Mouse (Mus musculus) liver, postnatal 0 days (tissue): ENCODE results near the gene Ppp3r1. TPM values are rescaled to one million over a fixed set of nuclear protein-coding genes. Genes with fewer than 3 reads are reported as not detected.
"Not testable (repeated sequence)": the region's sequence is repeated elsewhere in the genome, so short reads cannot be mapped to it uniquely, and the experiment has no call there.

Experiments used
- ATAC-seq: fragments of 200-750 bp; cut with Nextera tagmentation; 2 replicates; pipeline ENCODE4 v1.8.0; 2017; ENCODE audit warnings: mild to moderate bottlenecking, moderate library complexity
- DNase-seq: peaks from one replicate; pipeline ENCODE4 v3.0.0-alpha.2; 2016
- H3K27ac ChIP-seq: fragments of 300-500 bp; sonication (generic); 2 replicates; pipeline ENCODE4 v1.5.1; 2014; ENCODE audit warnings: antibody characterized with exemption, moderate library complexity, mild to moderate bottlenecking, low read depth
- H3K27me3 ChIP-seq: fragments of 300-500 bp; sonication (generic); 2 replicates; pipeline ENCODE4 v1.6.1; 2014; ENCODE audit warnings: low read length, control low read depth, mixed read lengths; ENCODE audit not compliant: insufficient read depth
- H3K36me3 ChIP-seq: fragments of 300-500 bp; sonication (generic); replicated peaks from 2 replicates; pipeline ENCODE4 v1.6.1; 2014; ENCODE audit warnings: mild to moderate bottlenecking, control low read depth, low read length, moderate library complexity, mixed read lengths; ENCODE audit not compliant: insufficient read depth
- H3K4me1 ChIP-seq: fragments of 300-500 bp; sonication (generic); 2 replicates; pipeline ENCODE4 v1.6.1; 2014; ENCODE audit warnings: antibody characterized with exemption, mild to moderate bottlenecking, control low read depth; ENCODE audit not compliant: insufficient read depth
- H3K4me2 ChIP-seq: fragments of 300-500 bp; sonication (generic); 2 replicates; pipeline ENCODE4 v1.6.1; 2014; ENCODE audit warnings: low read depth, mild to moderate bottlenecking, low read length, moderate library complexity, mixed read lengths
- H3K4me3 ChIP-seq: fragments of 300-500 bp; sonication (generic); 2 replicates; pipeline ENCODE4 v1.5.1; 2014; ENCODE audit warnings: low read depth, low read length
- H3K9ac ChIP-seq: fragments of 300-500 bp; sonication (generic); replicated peaks from 2 replicates; pipeline ENCODE4 v1.6.1; 2014; ENCODE audit warnings: mild to moderate bottlenecking, moderate library complexity
- H3K9me3 ChIP-seq: fragments of 300-500 bp; sonication (generic); 2 replicates; pipeline ENCODE4 v1.6.1; 2016; ENCODE audit warnings: mild to moderate bottlenecking, control low read depth, low read length, mixed read lengths
- CTCF ChIP-seq: sonication (generic); IDR thresholded peaks from 2 replicates; pipeline ENCODE4 v1.5.1; 2016; ENCODE audit warnings: antibody characterized with exemption, low read depth
- EP300 ChIP-seq: IDR thresholded peaks from 2 replicates; pipeline ENCODE4 v1.6.1; 2016; ENCODE audit warnings: antibody characterized with exemption, low read depth, mild to moderate bottlenecking
- WGBS: fragments of 180-500 bp; shearing (Covaris S2); extraction: QIAGEN DNeasy Blood & Tissue Kit; methylation state at CpG from one replicate; pipeline ENCODE4 v1.1.7; 2014; ENCODE audit not compliant: insufficient replicate concordance; 5-methylcytosine and 5-hydroxymethylcytosine counted together
- polyA plus RNA-seq: library from polyadenylated mRNA; unstranded; fragments of >200 nt; fragmentation: Nextera tagmentation; extraction: Ambion mirVana; gene quantifications from 2 replicates; pipeline ENCODE4 v1.2.1, GENCODE M21; 2015

Ppp3r1 gene
- polyA plus RNA-seq, 1 experiment from 2014 or later = 32.1 TPM

- Histone ChIP-seq H3K9me3 (no peaks in the 10 kb centered on the region), H3K9ac (peak overlapping the region; percentile 84), H3K27ac (peak overlapping the region; percentile 77), H3K27me3 (no peaks in the 10 kb centered on the region), H3K4me3 (peak overlapping the region; percentile 75), H3K4me1 (peaks cover 13% of the 10 kb centered on the region), H3K36me3 (peaks cover 5% of the 10 kb centered on the region), H3K4me2 (peak overlapping the region; percentile 89)
- DNase-seq = no peak
- under 1% methylated on average over 10 of the region's 10 CpGs for WGBS
- ATAC-seq = 0 out of 2 replicates have a peak, but pooled peaks have one; percentile 1
- TF ChIP-seq CTCF (no peak), EP300 (no peak)
These were observed 53.1 kb downstream of the Ppp3r1 start for GRCm38 (mm10) chr11:17212141-17212495.

GRCm38 (mm10) chr11:17212903-17213509, 53.9 kb downstream of the Ppp3r1 start:
- H3K4me2 ChIP-seq = peak overlapping the region; percentile 89

GRCm38 (mm10) chr11:17215475-17215874, 56.4 kb downstream of the Ppp3r1 start:
- no peak for TF ChIP-seq CTCF
- no peak for TF ChIP-seq EP300
- no peak overlapping the region for H3K4me3 ChIP-seq
- H3K9me3 ChIP-seq = no peaks in the 10 kb centered on the region
- H3K9ac ChIP-seq = no peak overlapping the region
- H3K4me1 ChIP-seq = peaks cover 11% of the 10 kb centered on the region
- H3K36me3 ChIP-seq = no peaks in the 10 kb centered on the region; the same call in 1 of the 2 replicates
- H3K27me3 ChIP-seq = no peaks in the 10 kb centered on the region
- no peak overlapping the region for H3K4me2 ChIP-seq
- ATAC-seq (no peak), DNase-seq (no peak)
- no peak overlapping the region for H3K27ac ChIP-seq
- 68% methylated on average over 3 of the region's 3 CpGs for WGBS

More at GRCm38 (mm10) chr11:17212903-17213509, 53.9 kb downstream of the Ppp3r1 start:
- TF ChIP-seq EP300 (peak; percentile 72; the same call in 1 of the 2 replicates), CTCF (no peak)
- no peak for ATAC-seq
- Histone ChIP-seq H3K9me3 (no peaks in the 10 kb centered on the region), H3K27me3 (no peaks in the 10 kb centered on the region), H3K4me3 (peak overlapping the region; percentile 75), H3K4me1 (peaks cover 13% of the 10 kb centered on the region), H3K27ac (0 out of 2 replicates have a peak overlapping the region, but pooled peaks have one; percentile 12), H3K9ac (peak overlapping the region; percentile 52), H3K36me3 (0 out of 2 replicates have a peak, but pooled peaks cover 4% of the 10 kb centered on the region)
- 35% methylated on average over 5 of the region's 5 CpGs for WGBS
- DNase-seq = no peak

GRCm38 (mm10) chr11:17221126-17221525, 62.1 kb downstream of the Ppp3r1 start:
- H3K4me3 ChIP-seq = no peak overlapping the region
- H3K27ac ChIP-seq = no peak overlapping the region
- no peaks in the 10 kb centered on the region for H3K27me3 ChIP-seq
- H3K9ac ChIP-seq = no peak overlapping the region
- ATAC-seq = no peak
- 88% methylated on average over 8 of the region's 8 CpGs for WGBS
- no peak overlapping the region for H3K4me2 ChIP-seq
- H3K36me3 ChIP-seq = peaks cover 25% of the 10 kb centered on the region; the same call in 1 of the 2 replicates
- TF ChIP-seq EP300 (no peak), CTCF (no peak)
- H3K4me1 ChIP-seq = no peaks in the 10 kb centered on the region
- no peak for DNase-seq
- no peaks in the 10 kb centered on the region for H3K9me3 ChIP-seq

GRCm38 (mm10) chr11:17232792-17233191, 73.7 kb downstream of the Ppp3r1 start:
- no peak overlapping the region for H3K9ac ChIP-seq
- DNase-seq = no peak
- 88% methylated on average over 5 of the region's 5 CpGs for whole genome bisulfite sequencing

GRCm38 (mm10) chr11:17236449-17237037, 77.5 kb downstream of the Ppp3r1 start:
- H3K27me3 ChIP-seq = no peaks in the 10 kb centered on the region
- peak; percentile 57 for ATAC-seq
- no peak overlapping the region for H3K4me2 ChIP-seq
- H3K4me3 ChIP-seq = no peak overlapping the region
- no peak overlapping the region for H3K9ac ChIP-seq
- WGBS = 41% methylated on average over 5 of the region's 5 CpGs
- H3K27ac ChIP-seq = no peak overlapping the region
- TF ChIP-seq CTCF (no peak), EP300 (peak; percentile 58)
- no peaks in the 10 kb centered on the region for H3K9me3 ChIP-seq
- H3K4me1 ChIP-seq = no peaks in the 10 kb centered on the region
- no peak for DNase-seq
- H3K36me3 ChIP-seq = peaks cover 13% of the 10 kb centered on the region

More at GRCm38 (mm10) chr11:17232792-17233191, 73.7 kb downstream of the Ppp3r1 start:
- H3K9me3 ChIP-seq = no peaks in the 10 kb centered on the region
- H3K4me1 ChIP-seq = no peaks in the 10 kb centered on the region
- no peak overlapping the region for H3K4me3 ChIP-seq
- H3K4me2 ChIP-seq = no peak overlapping the region
- H3K36me3 ChIP-seq = peaks cover 33% of the 10 kb centered on the region
- ATAC-seq = no peak
- TF ChIP-seq CTCF (no peak), EP300 (no peak)
- no peak overlapping the region for H3K27ac ChIP-seq
- H3K27me3 ChIP-seq = no peaks in the 10 kb centered on the region

- not testable (repeated sequence) for H3K36me3 ChIP-seq, DNase-seq, H3K27ac ChIP-seq, H3K4me1 ChIP-seq, H3K27me3 ChIP-seq, H3K4me2 ChIP-seq, H3K9ac ChIP-seq, H3K4me3 ChIP-seq, ATAC-seq, H3K9me3 ChIP-seq
- 80% methylated on average over 5 of the region's 5 CpGs for WGBS
These were observed 79.5 kb downstream of the Ppp3r1 start for GRCm38 (mm10) chr11:17238598-17238997.
